Mouse (Mus musculus): ENCODE measurements around the gene Inppl1. TPM values are rescaled to one million over a fixed set of nuclear protein-coding genes. Genes with fewer than 3 reads are reported as not detected.

Gene Inppl1
- polyA plus RNA-seq, 1 experiment from 2014 or later = 35.7 TPM

DNA sequence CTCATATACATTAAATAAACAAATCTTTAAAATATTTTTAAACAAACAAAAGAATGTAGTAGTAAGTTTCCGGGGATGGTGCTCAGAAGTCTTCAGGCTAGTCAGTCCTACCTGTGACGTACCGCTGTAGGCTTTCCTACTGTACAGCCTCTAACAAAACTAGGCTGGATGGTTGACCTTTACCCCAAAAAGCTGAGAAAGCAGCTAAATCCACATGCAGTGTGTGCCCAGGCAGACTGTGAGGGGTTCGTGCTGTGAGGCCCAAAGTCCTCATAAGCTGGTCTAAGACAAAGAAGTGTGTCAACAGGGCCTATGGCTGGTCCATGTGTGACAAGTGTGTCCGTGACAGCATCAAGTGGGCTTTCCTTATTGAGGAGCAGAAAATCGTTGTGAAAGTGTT lies 14.8 kb upstream of the Inppl1 start:
- Histone ChIP-seq H3K9me3 (ENCODE audit: control insufficient read depth, low read length) (no peaks in the 10 kb centered on the region), H3K4me3 (ENCODE audit: low read length) (no peak overlapping the region), H3K4me1 (replicated peaks; ENCODE audit: control insufficient read depth, insufficient read depth, low read length) (no peaks in the 10 kb centered on the region), H3K9ac (ENCODE audit: low read length) (no peak overlapping the region), H3K27me3 (ENCODE audit: control insufficient read depth, insufficient read depth, low read depth, low read length) (no peaks in the 10 kb centered on the region), H3K27ac (ENCODE audit: low read length) (no peak overlapping the region), H3K4me2 (ENCODE audit: low read depth, low read length) (no peak overlapping the region), H3K36me3 (ENCODE audit: control insufficient read depth, insufficient read depth, low read length) (no peaks in the 10 kb centered on the region)
- ATAC-seq (ENCODE audit: low read depth) = no peak
- 73% methylated on average over 6 of the region's 6 CpGs for WGBS

DNA sequence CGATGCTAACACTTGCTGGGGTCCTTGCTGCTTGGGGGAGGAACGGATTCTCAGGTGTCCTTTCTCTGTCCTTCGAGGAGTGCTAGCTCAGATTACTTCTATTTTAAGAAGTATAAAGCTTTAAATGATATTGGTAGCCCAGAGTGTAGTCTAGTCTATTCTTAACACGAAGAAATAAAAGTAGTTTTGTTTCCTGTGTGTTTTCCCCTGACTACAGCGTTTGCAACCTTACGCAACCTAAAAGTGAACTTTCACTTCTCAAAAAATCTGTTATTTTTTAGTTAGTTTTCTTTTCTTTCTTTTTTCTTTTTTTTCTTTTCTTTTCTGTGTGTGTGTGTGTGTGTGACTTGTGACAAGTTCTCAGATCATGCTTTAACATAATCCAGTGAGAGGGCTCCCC lies 13.7 kb upstream of the Inppl1 start:
- Histone ChIP-seq H3K9ac (ENCODE audit: low read length) (no peak overlapping the region), H3K4me2 (ENCODE audit: low read depth, low read length) (no peak overlapping the region), H3K9me3 (ENCODE audit: control insufficient read depth, low read length) (no peaks in the 10 kb centered on the region), H3K4me3 (ENCODE audit: low read length) (no peak overlapping the region), H3K36me3 (ENCODE audit: control insufficient read depth, insufficient read depth, low read length) (no peaks in the 10 kb centered on the region), H3K27me3 (ENCODE audit: control insufficient read depth, insufficient read depth, low read depth, low read length) (no peaks in the 10 kb centered on the region), H3K4me1 (replicated peaks; ENCODE audit: control insufficient read depth, insufficient read depth, low read length) (no peaks in the 10 kb centered on the region), H3K27ac (ENCODE audit: low read length) (no peak overlapping the region)
- WGBS = 79% methylated on average over 6 of the region's 6 CpGs
- no peak for ATAC-seq (ENCODE audit: low read depth)

DNA sequence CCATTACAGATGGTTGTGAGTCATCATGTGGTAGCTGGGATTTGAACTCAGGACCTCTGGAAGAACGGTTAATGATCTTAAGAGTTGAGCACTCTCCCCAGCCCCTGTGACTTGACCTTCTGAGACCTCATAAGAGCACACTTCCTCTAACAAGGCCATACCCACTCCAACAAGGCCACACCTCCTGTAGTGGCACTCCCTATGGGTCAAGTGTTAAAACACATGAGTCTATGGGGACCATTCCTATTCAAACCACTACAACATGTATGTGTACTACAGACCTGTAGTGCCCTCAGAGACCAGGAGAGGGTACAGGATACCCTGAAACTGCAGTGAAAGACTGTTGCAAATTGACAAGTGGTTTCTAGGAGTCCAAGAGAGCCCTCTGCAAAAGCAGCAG lies 9.9 kb upstream of the Inppl1 start:
- H3K27me3 ChIP-seq (ENCODE audit: control insufficient read depth, insufficient read depth, low read depth, low read length) = no peaks in the 10 kb centered on the region
- H3K36me3 ChIP-seq (ENCODE audit: control insufficient read depth, insufficient read depth, low read length) = no peaks in the 10 kb centered on the region
- H3K4me1 ChIP-seq (replicated peaks; ENCODE audit: control insufficient read depth, insufficient read depth, low read length) = no peaks in the 10 kb centered on the region
- H3K27ac ChIP-seq (ENCODE audit: low read length) = no peak overlapping the region
- H3K4me2 ChIP-seq (ENCODE audit: low read depth, low read length) = no peak overlapping the region
- no peak overlapping the region for H3K4me3 ChIP-seq (ENCODE audit: low read length)
- no peak for ATAC-seq (ENCODE audit: low read depth)
- 76% methylated on average over 1 of the region's 1 CpGs for WGBS
- no peak overlapping the region for H3K9ac ChIP-seq (ENCODE audit: low read length)
- no peaks in the 10 kb centered on the region for H3K9me3 ChIP-seq (ENCODE audit: control insufficient read depth, low read length)

DNA sequence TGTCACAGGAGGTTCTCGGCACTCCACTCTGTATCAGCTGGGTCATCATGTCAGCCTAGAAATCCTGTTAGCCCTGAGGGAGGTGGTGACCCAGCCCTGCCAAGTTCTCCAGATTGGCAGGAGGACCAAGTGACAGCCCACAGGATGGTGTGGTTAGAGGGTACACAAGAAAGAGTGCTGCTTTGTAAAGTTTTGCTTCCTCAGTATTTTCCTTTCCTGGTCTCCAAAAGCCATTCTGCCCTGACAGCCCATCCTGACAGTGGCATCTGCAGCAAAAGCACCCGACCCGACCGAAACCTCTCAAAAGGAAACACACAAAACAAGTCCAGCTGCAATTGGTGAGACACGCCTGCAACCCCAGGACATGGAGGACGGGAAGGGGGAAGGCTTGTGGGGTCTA lies 6.2 kb upstream of the Inppl1 start:
- ATAC-seq (ENCODE audit: low read depth) = no peak
- no peak overlapping the region for H3K4me3 ChIP-seq (ENCODE audit: low read length)
- H3K4me2 ChIP-seq (ENCODE audit: low read depth, low read length) = no peak overlapping the region
- 50% methylated on average over 6 of the region's 6 CpGs for WGBS
- H3K27ac ChIP-seq (ENCODE audit: low read length) = no peak overlapping the region
- no peaks in the 10 kb centered on the region for H3K9me3 ChIP-seq (ENCODE audit: control insufficient read depth, low read length)
- no peak overlapping the region for H3K9ac ChIP-seq (ENCODE audit: low read length)
- no peaks in the 10 kb centered on the region for H3K4me1 ChIP-seq (replicated peaks; ENCODE audit: control insufficient read depth, insufficient read depth, low read length)
- no peaks in the 10 kb centered on the region for H3K36me3 ChIP-seq (ENCODE audit: control insufficient read depth, insufficient read depth, low read length)
- no peaks in the 10 kb centered on the region for H3K27me3 ChIP-seq (ENCODE audit: control insufficient read depth, insufficient read depth, low read depth, low read length)

DNA sequence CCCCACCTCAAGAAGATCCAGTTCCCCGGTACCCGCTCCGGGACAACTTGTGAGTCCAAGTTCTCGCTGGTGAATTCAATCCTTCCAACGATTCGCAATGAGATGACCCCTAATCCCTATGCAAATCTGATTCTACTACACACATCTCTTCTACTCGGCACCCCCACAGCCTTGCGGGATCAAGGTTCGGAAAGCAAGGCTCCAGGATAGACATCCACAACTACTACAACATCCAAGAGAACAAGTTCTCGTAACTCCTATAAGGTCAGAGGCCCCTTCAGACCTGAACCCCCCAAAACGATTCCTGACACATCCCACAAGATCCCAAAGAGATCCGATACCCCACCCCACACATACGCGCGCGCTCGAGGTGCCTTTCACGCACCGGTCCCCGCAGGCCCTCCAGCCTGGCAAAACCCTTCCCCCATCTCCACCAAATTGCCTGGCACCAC lies 849 bp downstream of the Inppl1 start:
- Histone ChIP-seq H3K36me3 (ENCODE audit: control insufficient read depth, insufficient read depth, low read length) (peaks cover 14% of the 10 kb centered on the region), H3K4me1 (replicated peaks; ENCODE audit: control insufficient read depth, insufficient read depth, low read length) (peaks cover 29% of the 10 kb centered on the region), H3K9me3 (ENCODE audit: control insufficient read depth, low read length) (no peaks in the 10 kb centered on the region), H3K27me3 (ENCODE audit: control insufficient read depth, insufficient read depth, low read depth, low read length) (no peaks in the 10 kb centered on the region), H3K27ac (ENCODE audit: low read length) (peak overlapping the region; percentile 98), H3K4me2 (ENCODE audit: low read depth, low read length) (peak overlapping the region; percentile 80), H3K4me3 (ENCODE audit: low read length) (peak overlapping the region; percentile 89), H3K9ac (ENCODE audit: low read length) (peak overlapping the region; percentile 98)
- ATAC-seq (ENCODE audit: low read depth) = peak; percentile 7
- WGBS = under 1% methylated on average over 20 of the region's 20 CpGs

DNA sequence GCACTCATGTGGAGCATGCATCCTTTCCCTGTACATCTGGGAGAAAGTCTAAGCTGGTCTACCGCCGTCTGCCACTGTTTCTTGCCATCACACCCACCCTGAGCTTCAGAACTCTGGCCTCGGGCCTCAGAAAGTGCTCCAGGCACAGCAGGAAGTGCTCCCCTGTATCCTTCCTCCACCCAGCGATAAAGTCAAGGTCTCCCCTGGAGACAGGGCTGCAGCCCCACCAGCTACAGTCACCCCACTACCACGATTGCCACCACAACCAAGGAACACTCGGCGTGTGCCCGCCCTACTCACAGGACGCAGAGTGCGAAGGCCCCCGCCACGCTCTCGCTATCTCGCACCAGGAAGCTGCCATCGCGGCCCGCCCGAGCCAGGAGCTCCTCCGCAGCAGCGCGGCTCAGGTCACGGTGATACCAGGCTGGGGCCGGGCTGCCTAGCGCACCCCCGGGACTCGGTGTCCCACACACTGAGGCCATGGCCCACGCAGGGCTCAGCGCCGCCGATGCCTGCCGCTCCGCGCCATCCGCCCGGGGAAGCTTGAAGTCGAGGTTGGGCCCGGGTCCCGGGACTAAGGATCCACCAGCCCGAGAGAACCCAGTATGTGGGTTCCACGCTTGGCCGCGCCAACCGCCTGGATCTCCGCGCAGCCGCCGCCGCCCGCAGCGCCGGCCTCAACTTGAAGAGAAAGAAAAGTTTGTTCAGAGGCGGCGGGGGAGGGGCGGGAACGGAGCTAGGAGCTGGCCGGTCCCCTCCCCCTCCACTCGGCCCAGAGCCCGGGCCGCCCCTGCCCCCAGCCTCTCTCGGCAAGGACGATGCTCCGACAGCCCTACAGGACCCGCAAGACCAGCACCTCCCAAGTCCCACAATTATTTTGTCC lies 1.5 kb downstream of the Inppl1 start:
- Histone ChIP-seq H3K27me3 (ENCODE audit: control insufficient read depth, insufficient read depth, low read depth, low read length) (no peaks in the 10 kb centered on the region), H3K4me2 (ENCODE audit: low read depth, low read length) (peak overlapping the region; percentile 80), H3K36me3 (ENCODE audit: control insufficient read depth, insufficient read depth, low read length) (peaks cover 21% of the 10 kb centered on the region), H3K4me3 (ENCODE audit: low read length) (peak overlapping the region; percentile 89), H3K27ac (ENCODE audit: low read length) (peak overlapping the region; percentile 98), H3K9ac (ENCODE audit: low read length) (peak overlapping the region; percentile 98), H3K9me3 (ENCODE audit: control insufficient read depth, low read length) (no peaks in the 10 kb centered on the region), H3K4me1 (replicated peaks; ENCODE audit: control insufficient read depth, insufficient read depth, low read length) (peaks cover 29% of the 10 kb centered on the region)
- ATAC-seq (ENCODE audit: low read depth) = peak; percentile 63
- WGBS = 0% methylated on average over 54 of the region's 63 CpGs

DNA sequence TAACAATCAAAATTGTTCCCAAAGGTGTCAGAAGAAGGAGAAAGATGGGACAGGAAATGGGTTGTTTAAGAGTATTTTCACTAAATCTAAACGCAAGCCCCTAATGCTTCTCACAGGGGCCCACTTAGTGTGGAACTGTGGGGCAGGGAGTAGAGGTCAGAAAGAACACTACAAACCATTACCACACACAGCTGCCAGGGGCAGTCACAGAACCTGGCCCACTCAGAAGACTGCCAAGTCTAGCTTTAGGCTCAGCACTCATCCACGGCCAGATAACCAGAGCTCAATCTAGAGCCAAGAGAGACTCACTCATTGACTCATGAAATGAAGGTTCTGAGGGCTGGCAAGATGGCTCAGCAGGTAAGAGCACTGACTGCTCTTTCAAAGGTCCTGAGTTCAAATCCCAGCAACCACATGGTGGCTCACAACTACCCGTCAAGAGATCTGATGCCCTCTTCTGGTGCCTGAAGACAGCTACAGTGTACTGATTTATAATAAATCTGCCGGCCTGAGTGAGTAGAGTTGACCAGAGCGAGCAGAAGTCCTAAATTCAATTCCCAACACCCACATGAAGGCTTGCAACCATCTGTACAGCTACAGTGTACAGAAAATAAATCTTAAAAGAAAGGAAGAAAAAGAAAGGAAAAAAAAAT lies 2.4 kb downstream of the Inppl1 start:
- no peaks in the 10 kb centered on the region for H3K9me3 ChIP-seq (ENCODE audit: control insufficient read depth, low read length)
- H3K36me3 ChIP-seq (ENCODE audit: control insufficient read depth, insufficient read depth, low read length) = peaks cover 30% of the 10 kb centered on the region
- H3K4me2 ChIP-seq (ENCODE audit: low read depth, low read length) = peak overlapping the region; percentile 80
- WGBS = 23% methylated on average over 5 of the region's 5 CpGs
- H3K4me3 ChIP-seq (ENCODE audit: low read length) = peak overlapping the region; percentile 89
- no peaks in the 10 kb centered on the region for H3K27me3 ChIP-seq (ENCODE audit: control insufficient read depth, insufficient read depth, low read depth, low read length)
- ATAC-seq (ENCODE audit: low read depth) = no peak
- H3K4me1 ChIP-seq (replicated peaks; ENCODE audit: control insufficient read depth, insufficient read depth, low read length) = peaks cover 29% of the 10 kb centered on the region
- H3K9ac ChIP-seq (ENCODE audit: low read length) = peak overlapping the region; percentile 98
- H3K27ac ChIP-seq (ENCODE audit: low read length) = peak overlapping the region; percentile 98

DNA sequence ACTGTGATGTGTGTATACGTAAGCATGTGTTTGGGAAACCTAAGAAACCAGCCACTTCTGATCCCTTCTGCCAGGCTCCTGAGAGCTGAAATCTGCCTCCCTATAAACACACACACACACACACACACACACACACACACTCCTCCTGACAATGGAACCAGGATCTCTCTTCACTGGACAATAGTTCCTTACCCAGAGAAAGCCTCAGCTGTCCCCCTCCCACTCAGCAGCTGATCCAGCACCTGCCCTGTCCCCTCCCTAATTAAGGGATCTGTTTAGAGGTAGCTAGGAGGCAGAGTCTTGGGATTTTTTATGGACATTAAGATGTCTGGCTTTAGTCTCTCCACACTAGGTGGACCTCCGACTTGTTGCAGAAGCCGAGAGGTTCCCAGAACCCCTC lies 3.1 kb downstream of the Inppl1 start:
- Histone ChIP-seq H3K36me3 (ENCODE audit: control insufficient read depth, insufficient read depth, low read length) (peaks cover 37% of the 10 kb centered on the region), H3K4me2 (ENCODE audit: low read depth, low read length) (peak overlapping the region; percentile 80), H3K4me3 (ENCODE audit: low read length) (peak overlapping the region; percentile 89), H3K4me1 (replicated peaks; ENCODE audit: control insufficient read depth, insufficient read depth, low read length) (peaks cover 29% of the 10 kb centered on the region), H3K27ac (ENCODE audit: low read length) (no peak overlapping the region; the same call in 1 of the 2 replicates), H3K9me3 (ENCODE audit: control insufficient read depth, low read length) (no peaks in the 10 kb centered on the region), H3K27me3 (ENCODE audit: control insufficient read depth, insufficient read depth, low read depth, low read length) (no peaks in the 10 kb centered on the region), H3K9ac (ENCODE audit: low read length) (peak overlapping the region; percentile 34)
- WGBS = 44% methylated on average over 3 of the region's 3 CpGs
- ATAC-seq (ENCODE audit: low read depth) = no peak

DNA sequence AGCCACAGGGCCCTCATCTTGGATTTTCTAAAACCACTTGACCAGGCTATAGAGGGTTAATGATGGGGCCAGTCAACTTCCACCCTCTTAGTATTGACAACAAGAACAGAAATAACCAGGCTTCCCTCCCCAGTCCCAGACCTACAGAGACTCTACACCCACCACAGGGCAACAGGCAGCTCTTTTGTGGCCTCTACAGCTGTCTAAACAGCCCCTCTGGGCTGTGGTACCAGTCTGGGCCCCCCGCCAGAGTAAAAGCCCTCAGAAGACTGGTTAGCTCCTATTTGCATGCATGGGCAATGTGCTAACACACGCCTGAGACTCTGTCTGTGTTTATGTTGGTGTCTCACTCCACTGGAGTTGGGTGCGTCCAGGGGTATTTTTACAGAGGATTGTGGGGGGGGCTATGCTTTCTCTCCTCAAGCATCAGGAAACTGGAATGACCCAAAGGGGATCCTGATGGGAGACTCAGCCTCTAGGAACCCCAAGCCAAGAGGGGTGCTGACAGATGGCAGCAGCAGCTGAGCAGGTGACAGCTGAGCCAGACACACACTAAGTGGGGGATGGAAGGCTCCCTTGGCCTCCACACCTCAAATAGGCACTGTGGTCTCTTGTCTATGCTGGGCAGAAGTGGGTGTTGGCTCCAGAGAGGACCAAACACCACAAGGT lies 4.0 kb downstream of the Inppl1 start:
- no peak overlapping the region for H3K9ac ChIP-seq (ENCODE audit: low read length)
- peaks cover 29% of the 10 kb centered on the region for H3K4me1 ChIP-seq (replicated peaks; ENCODE audit: control insufficient read depth, insufficient read depth, low read length)
- H3K4me3 ChIP-seq (ENCODE audit: low read length) = no peak overlapping the region
- H3K4me2 ChIP-seq (ENCODE audit: low read depth, low read length) = no peak overlapping the region
- ATAC-seq (ENCODE audit: low read depth) = no peak
- H3K9me3 ChIP-seq (ENCODE audit: control insufficient read depth, low read length) = no peaks in the 10 kb centered on the region
- WGBS = 52% methylated on average over 3 of the region's 3 CpGs
- no peak overlapping the region for H3K27ac ChIP-seq (ENCODE audit: low read length)
- H3K27me3 ChIP-seq (ENCODE audit: control insufficient read depth, insufficient read depth, low read depth, low read length) = no peaks in the 10 kb centered on the region
- peaks cover 44% of the 10 kb centered on the region for H3K36me3 ChIP-seq (ENCODE audit: control insufficient read depth, insufficient read depth, low read length)
